Mouse (Mus musculus) monocyte, adult 5-6 weeks (primary cell): Measurements from ENCODE around the gene Papss1. TPM values are rescaled to one million over a fixed set of nuclear protein-coding genes. Genes with fewer than 3 reads are reported as not detected.

Source experiments
- ATAC-seq: fragments of 153-309, 156-312 bp; replicated peaks from 2 replicates; pipeline ENCODE4 v1.8.0; 2017; ENCODE audit warnings: mild to moderate bottlenecking; ENCODE audit not compliant: low TSS enrichment, insufficient number of reproducible peaks, severe bottlenecking, poor library complexity, low FRiP score
- total RNA-seq: library from RNA; stranded (forward); fragments of 200-1000, 200-491, 200-594 nt; gene quantifications from 3 replicates; pipeline ENCODE4 v1.2.3, GENCODE M21; 2017

Gene Papss1
- total RNA-seq, 1 experiment from 2014 or later = 29.7 TPM

DNA sequence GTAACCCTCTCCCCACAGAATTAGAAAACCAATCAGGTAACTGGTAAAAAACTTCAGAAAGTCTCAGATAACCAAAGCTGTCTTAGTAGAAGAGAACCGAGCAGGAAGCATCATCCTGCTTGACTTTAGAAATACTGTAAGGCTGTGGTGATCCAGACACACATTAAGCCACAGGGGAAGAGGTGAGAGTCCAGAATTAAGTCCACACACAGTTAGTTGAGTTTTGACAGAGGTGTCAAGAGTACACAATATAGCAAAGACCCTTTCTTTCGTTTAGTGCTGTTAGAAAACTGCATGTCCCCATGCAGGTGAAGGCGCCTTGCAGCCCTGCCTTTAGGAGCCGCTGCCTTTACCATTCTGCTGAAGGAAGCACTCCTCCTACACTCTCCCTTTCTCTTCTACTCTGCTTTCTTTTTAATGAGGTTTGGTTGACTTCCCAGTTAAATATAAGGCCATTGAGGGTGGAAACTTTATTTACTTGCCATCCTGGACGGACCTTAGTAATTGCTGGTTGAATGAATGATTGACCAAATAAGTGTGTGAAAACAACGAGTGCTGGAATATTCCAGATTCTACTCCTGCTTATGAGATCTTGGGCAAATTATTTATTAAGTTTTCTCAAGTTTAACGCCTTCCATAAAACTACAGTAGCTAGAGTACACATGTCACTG, 14.0 kb downstream of the Papss1 start:
- no peak for ATAC-seq

DNA sequence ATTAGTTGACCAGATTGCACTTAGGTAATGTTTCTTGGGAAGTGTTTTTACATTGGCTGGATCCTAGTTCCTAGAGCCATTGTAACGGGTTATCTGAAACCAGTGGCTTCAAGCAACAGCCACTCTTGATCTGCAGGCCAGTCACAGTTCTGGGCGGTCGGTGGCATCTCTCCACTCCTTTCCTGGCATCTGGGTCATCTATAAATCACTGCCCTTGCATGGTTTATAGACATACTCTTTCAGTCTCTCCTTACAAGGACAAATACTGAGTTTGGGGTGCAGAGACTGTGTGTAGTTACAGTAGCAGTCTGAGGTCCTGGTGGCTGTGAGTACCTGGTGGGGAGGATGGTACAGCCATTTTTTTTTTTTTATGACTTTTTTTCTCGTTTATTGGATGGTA, 15.5 kb downstream of the Papss1 start:
- no peak for ATAC-seq

DNA sequence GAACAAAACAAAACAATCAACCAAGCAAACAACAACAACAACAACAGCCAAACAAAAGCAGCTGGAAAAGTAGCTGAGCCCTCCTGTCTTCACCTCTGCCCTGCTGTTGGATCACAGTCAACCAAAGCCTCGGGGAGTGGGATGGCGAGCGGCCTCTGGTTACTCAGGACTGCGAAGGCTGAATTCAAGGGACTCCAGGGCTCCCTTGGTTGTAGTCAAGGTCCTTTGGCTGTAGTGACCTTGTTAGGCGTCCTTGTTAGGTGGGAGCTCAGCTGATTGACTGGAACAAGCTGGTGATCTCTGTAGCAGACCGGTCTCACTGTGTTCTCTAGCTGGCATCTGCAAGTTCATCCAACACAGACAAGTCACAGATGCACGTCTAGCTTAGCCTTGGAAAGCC, 16.5 kb downstream of the Papss1 start:
- no peak for ATAC-seq

DNA sequence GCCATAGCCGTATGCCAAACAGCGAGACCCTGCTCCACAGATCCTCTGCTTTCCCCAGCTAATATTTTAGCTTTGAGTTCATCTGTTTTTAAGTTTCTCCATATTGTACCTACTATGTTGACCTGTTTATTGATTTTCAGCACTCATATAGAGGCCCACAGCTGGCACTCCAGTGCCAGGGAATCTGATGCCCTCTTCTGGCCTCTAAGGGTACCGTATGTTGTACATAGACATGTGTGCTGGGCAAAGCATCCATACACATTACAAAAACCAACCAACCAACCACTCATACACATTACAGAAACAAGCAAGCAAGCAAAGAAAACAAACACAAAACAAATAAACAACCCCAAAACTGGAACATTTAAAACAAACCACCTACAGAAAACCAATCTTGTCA, 22.2 kb downstream of the Papss1 start:
- ATAC-seq = no peak

DNA sequence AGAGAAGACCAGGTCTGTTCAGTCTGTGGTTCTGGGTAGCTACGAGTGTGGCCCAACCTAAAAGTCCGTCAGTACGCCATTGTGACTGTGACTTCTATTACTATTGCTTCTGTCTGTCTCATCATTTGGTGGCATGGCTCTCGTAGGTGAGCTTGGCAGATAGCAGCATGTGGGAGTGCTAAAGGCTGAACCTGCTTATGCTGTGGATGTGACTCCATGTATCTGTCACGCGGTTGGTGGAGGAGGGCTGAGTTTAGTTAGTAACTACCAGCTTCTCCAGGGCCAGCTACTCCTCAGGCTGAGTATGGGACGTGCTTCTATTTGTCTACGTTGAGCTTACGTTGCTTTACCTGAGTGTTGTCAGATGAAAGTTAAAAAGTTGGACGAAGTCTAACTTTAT, 23.4 kb downstream of the Papss1 start:
- no peak for ATAC-seq

DNA sequence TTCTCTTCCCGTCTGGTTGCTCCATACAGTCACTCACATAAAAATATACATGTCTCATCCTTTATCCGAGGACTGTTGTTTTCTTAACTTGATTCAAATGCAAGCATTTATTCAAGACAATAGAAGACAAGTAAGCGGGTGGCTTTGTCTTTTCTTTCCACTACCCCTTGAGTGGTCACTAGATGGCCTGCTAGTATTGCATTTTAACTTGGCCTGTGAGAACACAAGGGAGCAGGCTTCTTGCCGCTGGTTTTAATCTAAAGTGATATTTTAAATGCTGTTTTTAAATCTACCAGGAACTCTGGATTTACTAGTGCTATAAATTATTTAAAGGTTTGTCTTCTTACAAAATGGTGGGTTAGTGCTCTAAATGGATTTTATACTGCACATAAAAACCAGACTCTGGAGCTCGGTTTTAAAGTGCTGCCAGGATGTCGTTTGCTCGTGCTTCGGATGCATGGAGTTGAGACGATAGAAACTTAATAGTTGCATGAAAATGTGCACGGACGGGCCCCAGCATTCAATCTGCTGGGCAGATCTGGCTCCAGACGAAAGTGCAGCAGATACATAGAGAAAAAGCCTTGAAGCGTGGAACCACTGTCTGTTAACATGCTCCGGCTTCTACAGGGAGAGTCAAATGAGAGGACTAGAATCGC, 28.7 kb downstream of the Papss1 start:
- ATAC-seq = no peak

DNA sequence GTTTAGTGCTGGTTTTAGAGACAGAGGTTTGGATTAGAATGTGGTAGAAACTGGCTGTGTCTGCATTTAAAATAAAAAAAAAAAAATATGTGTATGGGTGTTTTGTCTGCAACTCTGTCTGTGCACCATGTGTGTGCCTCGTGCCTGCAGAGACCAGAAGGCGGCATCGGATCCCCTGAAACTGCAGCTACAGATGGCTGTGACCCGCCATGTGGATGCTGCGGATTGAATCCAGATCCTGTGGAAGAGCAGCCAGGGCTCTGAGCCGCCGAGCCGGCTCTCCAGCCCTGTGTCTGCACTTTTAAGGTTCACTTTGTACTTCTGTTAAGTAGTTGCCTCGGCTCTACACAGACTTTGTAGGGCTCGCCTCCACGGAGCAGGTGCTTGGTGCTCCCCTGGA, 29.8 kb downstream of the Papss1 start:
- ATAC-seq = no peak

DNA sequence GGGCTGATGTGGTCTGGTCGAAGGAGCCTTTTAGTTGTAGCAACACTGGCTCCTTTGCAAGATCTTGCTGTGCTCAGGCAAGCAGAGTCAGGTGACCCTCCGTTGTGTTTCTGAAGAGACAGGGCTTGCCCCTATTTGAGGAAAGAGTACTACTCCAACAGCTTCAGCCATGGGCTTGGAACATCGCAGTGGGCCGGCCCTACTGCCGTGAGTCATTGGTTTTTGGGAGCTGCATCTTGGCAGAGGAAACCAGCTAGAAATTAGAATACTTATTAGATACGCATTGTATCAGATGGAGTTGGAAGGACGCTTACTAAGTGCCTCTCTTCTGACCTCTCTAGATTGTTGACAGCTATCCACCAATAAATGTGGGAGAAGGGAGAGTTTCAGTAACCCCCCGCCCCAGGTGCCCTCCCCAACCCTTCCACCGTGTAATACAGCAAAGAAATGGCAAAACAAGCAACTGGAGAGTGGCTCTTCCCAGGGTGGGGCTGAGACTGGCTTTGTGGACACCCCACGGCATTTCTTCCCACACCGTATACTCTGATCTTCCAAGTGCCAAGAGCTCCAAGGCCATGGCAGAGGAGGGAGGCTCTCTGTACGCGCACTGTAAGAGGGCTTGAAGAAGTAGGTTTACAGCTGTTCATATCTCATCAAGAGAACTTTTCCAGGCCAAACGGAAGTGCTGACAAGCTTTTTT, 31.1 kb downstream of the Papss1 start:
- ATAC-seq = no peak

DNA sequence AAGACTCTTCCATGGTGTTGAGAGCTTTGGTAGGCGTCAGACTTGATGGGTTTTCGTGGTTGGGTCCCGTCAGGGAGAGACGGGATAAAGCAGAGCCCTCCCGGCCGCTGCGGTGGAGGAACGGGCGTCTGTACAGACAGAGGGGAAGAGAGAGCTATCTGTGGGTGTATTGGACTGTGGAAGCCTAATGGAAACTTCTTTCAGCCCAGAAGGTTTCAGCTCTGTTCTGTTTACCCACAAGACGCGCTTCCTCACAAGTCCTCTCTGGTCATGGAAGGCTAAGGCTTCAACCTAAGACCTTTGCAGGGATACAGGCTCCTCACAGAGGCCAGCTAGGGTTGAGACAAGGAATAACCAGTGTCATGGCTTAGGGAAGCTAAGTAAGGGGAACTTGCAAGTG, 36.2 kb downstream of the Papss1 start:
- no peak for ATAC-seq

DNA sequence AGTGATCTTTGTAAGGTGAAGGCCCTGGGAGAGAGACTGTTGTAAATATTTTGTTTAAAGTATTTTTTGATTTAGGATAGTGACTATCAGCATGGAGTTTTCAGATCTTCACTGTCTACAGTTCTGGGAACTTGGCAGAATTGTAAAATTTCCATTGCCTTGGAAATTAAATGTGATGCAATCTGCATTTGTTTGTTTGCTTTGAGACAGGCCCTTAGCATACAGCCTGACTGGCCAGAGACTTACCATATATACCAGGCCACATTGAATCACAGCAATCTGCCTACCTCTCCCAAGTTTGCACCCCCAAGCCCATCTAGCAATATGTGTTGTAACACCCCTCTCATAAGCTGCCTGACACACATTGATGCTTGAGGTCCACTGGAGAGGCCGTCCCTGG, 36.8 kb downstream of the Papss1 start:
- no peak for ATAC-seq

DNA sequence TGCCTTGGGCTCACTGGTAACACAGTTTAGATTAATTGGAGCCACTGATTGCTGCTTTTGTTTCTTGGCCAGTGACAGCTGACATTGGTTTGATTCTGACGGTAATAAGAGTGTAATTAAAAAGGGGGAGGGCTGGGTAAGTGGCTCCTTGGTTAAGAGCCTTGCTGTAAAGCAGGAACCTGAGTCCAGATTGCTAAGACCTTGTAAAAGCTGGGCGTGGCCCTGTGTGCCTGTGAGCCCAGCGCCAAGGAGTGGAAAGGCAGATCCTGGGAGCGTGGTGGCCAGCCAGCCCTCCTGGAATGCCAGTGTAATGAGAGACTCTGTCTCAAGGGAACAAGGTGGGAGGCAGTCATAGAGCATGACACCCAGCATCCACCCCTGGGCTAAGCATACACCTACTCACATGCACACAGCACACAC, 38.4 kb downstream of the Papss1 start:
- ATAC-seq = no peak

DNA sequence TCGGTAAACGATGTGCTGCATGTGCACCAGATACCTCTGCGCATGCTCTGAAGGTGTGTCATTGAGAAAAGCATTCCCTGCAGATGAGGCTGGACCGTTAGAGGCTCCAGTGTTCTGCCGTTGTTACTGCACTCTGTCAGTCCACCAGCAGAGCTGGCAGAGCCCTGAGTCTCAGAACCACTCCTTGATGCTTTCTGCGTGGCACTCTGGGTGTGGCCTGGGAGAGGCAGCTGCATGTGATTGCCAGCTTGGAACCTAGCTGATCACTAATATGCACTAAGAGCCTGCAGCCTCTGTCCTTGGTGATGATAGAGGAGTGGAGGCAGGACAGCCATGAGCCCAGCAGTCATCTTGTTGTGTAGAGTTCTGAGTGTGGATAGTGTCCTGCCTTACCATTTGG, 43.5 kb downstream of the Papss1 start:
- no peak for ATAC-seq

DNA sequence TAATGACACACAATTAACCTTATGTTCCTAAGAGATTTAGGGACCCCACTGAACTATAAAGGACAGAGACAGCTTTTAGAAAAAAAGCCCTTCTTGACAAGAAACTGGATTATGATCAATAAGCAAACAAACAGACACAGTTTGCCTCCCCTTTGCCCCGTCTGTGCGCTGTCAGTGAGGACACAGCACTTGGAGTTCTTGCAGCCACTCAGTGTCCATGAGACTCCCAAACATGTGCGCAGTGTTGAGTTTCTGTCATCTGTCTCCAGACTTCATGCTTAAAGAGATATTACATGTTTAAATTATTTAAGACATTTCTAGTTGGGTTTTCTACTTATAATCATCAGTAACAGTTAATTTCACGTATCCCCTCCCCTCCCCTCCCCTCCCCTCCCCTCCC, 45.1 kb downstream of the Papss1 start:
- ATAC-seq = no peak

DNA sequence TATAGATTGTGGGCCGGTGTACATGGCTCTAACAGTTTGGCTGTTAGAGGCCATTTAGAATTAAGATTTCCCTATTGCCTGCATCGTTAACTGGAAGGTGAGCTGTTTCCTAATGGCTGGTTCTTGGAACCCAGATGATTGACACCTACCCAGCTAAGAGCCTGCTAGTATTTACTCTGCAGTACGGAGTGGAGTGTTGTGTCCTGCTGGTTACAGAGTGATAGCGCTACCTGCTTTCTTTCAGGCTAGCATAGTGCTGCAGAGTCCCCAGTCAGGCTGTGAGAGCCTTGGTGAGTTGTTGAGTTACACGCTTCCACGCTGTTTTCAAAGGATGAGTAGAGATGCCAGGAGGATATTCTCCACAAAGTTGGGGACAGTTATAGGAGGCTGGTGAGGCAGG, 46.0 kb downstream of the Papss1 start:
- ATAC-seq = no peak

DNA sequence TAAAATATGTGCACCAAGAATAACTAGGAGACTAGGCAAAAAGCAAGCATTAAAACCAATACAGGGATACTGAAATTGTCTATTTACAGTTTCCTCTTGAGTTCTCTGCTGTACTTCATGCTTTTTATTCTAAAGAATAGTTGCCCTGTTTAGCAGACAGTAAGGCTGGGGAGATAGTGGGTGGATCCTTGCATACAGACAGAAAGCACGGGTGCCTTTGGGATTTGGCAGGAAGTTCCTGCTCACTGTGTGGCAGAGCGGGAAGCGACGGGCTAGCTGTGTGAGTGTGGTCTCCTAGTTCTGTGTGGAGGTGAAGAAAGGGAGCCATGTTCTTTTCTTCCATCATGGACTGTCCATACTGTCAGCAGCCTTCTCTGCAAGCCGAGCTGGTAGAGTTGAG, 48.3 kb downstream of the Papss1 start:
- ATAC-seq = no peak

DNA sequence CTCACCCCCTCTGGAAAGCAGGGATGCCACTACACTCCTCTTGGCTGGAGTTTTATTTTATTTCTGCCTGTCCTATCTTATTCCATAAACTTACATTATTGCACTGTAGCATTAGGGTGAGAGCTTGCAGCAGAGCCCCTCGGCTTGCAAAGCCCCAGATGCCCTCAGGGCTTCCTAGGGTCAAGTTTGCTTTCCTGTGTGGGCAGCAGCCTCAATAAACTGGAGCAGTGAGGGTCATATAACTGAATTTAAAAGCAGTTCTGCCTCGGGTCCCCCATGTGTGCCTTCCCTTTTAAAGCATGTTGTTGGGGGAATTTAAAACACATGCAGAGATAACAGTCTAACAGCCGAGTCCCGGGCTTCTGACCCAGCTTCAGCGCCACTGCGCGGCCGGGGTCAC, 49.5 kb downstream of the Papss1 start:
- ATAC-seq = no peak

DNA sequence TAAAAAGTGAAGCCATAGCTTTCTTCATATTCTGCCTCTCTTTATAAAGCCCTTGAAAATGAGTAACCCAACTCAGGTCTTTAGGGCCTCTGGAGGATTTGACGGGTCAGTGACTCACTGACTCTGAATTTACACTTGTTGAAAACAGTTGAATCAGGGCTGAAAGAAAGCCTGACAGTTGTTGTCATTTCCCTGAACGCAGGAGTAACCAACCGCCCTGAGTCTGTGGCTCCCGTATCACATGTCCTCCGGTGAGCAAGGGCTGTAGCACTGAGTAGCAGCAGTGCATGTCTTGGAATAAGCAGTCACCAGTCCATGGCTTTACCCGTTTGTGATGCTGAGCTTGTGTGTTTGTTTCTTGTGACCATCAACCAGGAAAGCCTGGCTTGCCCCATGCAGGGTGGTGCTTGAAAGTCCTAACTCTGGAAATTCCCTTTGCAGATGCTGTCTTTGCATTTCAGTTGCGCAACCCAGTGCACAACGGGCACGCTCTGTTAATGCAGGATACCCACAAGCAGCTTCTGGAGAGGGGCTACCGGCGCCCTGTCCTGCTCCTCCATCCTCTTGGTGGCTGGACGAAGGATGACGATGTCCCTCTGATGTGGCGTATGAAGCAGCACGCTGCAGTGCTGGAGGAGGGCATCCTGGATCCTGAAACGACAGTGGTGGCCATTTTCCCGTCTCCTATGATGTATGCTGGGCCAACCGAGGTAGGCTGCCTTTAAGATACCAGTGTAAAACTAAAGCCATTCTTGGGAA, 54.2 kb downstream of the Papss1 start:
- ATAC-seq = no peak

DNA sequence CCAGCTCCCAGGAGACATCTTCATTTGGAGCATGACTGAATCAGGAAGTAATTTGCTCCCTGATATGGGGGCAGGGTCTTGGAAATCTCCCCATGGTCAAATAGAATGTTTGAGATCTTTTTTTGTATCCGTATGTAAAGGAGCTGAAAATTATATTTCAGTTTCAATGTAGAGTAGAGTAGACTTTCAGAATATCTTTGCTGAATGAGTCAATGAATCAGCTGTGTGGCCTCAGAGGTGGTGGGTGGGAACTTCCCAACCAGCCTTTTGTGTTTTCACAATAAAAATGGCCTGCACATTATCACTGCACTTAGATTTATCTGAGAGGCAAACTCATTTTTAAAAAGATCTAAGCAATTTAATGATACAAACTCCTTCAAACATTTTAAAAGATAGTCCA, 58.6 kb downstream of the Papss1 start:
- ATAC-seq = no peak

DNA sequence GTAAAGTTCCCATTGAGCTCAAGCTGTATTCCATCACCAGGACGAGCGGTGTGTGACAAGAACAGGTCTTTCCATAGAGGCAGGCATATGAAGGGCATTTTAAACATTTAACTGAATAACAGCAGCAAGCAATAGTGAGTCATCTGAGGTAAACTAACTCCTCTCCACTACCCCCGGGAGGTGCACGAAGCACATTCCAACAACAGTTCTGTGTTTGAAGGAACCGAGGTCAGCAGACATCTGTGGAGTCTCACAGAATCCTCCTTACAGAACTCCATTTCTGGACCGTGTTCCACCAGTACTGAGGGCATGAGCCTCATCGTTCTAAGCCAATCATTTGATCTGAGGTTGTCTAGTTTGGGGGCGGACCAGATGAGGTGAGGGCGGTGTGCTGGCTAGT, 59.5 kb downstream of the Papss1 start:
- no peak for ATAC-seq

DNA sequence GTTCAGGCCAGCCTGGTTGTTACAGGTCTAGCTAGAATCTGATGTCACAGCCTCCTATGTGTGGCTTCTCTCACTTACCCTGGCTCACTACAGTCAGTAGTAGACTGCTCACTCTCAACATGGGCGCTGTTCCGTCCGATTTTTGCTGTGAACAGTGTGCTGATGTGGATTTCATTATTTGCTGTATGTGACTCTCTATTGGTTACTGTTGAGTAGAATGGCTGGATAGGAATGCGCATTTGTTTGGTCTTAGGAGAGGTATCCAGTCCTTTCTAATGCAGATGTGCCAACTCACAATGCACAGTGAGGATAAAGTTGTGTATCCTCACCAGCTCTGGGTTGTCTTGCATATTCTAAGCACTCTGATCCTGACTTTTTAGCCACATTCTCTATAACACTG, 62.9 kb downstream of the Papss1 start:
- ATAC-seq = no peak
